Mouse (Mus musculus) heart, postnatal 4 days (tissue): ENCODE results near the gene Sv2c. TPM values are rescaled to one million over a fixed set of nuclear protein-coding genes. Genes with fewer than 3 reads are reported as not detected.
"Not testable (repeated sequence)": the region's sequence is repeated elsewhere in the genome, so short reads cannot be mapped to it uniquely, and the experiment has no call there.

ENCODE experiments used
- DNase-seq: peaks from one replicate; pipeline ENCODE4 v3.0.0; 2021
- total RNA-seq, 2 experiments: library from RNA; stranded (reverse); gene quantifications; 2 replicates each; pipeline ENCODE4 v1.2.3; 2021

Gene Sv2c
- total RNA-seq: under 1 TPM; 0.21 to 0.54 TPM

- DNase-seq: peak; percentile 36
Observed at GRCm38 (mm10) chr13:96132401-96132816, at the start of gene Sv2c. Sv2c (minus strand) TSS chr13:96132577.

GRCm38 (mm10) chr13:96180671-96181161, 48.3 kb upstream of the Sv2c start:
- peak; percentile 30 for DNase-seq

DNA sequence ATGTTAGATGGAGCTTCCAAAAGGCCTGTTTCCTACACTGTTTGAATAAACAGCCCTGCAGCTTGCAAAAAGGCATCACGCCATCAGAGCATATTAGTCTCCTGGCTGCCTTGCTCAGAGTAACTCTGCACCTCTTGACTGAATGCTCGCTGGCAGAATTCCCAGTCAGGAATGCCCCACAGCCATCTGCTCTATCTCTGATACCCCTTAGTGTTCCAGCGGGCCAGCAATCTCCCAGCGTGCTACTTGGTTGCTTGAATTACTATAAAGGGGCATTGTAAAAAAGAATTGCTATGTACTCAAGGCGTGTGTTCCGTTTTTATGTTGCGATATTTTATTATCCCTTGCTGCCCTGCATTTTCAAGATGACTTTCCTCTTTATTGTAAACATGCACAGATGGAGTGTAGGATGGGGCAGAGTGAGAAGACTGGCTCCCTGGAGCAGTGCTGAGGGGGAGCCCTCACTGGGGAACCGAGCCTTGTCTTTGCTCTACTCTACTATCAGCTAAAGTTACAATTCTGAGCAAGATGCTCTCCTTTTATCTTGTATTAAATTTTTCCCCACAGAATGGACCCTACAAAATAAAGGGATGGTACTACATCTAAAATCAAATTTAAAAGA, 43.3 kb upstream of the Sv2c start:
- DNase-seq: peak; percentile 82

- peak; percentile 25 for DNase-seq
Observed at GRCm38 (mm10) chr13:96173686-96174085, 41.3 kb upstream of the Sv2c start.

GRCm38 (mm10) chr13:96172290-96172689, 39.9 kb upstream of the Sv2c start:
- DNase-seq: no peak

DNA sequence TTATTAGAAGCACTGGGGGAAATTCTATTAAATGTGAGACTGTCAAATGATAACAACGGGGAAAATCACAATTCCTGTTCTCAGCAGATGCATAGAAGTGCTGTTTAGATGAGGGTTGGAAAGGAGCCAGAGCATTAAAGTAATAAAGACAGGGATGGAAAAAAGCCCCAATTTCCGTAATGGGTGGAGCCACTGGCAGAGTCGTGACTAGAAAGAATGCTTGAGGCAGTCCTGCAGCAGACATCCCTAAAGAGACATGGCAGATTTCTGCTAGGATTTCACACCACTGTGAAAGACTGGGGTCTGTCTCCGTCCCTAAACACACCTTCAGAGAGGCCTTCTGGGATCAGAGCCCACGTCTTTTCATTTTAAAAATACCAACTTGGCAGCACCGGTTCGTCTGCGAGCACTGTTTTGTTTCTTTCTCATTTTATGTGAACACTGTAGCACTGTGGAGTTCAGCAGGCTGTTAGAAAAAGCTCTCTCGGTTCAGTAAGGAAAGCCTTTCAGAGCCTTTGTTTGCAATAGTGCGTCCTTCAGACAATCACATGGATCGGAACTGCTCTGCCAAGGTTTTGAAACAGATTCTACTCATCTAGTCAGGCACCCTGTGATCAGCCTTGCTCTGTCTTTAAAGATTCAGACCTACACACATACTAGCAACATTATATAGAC, 36.8 kb upstream of the Sv2c start:
- DNase-seq: no peak

DNA sequence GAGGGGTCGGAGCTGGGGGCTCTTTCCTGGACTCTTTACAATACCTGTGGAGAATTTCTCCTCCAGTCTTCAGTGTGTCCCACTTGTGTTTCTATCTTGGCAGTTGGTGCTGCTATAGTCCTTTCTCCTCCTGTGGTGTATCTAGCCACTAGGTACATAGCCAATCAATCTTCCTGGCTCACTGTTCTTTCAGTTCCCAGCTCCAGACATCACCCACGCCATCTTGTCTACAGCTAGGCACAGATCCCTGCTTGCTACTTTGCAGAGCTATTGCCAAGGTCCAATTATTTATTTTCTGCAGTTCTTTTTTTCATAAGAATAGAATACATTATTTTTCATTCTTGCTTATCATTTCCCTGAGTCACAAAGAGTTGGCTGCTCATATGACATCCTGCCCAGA, 34.2 kb upstream of the Sv2c start:
- no peak for DNase-seq

DNA sequence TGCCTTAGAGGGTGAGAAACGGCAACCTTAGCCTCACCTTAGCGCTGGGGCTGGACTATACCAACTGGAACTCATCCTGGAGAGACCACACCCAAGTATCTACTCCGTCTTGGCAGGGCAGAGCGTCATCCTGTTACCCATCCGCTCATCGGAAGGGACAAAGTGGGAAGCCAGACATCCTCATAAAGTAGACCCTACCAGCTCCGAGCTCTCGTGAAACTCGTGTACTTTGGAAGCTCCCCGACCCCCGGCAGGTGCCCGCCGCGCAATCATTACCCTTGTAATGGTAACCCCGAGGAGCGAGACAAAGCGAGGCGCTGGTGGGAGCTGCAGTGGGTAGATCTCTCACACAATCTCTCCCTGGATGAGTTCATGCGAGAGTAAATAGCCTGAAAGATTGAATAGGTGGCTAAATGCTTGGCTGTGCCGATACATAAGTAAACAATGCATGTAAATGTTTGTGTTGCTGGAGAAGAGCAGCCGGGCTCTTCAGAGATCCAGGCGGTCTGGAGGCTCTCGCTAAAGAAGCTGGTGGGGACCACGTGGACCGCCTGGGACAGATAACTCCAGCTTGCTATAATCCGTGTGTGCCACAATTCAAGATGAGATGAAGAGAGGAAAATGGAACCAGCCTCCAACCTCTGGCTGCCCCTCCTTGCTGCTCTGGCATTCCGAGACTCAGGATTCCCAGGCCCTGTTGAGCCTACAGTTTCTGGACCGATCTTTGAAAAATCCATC, 1.2 kb upstream of the Sv2c start:
- DNase-seq: no peak

DNA sequence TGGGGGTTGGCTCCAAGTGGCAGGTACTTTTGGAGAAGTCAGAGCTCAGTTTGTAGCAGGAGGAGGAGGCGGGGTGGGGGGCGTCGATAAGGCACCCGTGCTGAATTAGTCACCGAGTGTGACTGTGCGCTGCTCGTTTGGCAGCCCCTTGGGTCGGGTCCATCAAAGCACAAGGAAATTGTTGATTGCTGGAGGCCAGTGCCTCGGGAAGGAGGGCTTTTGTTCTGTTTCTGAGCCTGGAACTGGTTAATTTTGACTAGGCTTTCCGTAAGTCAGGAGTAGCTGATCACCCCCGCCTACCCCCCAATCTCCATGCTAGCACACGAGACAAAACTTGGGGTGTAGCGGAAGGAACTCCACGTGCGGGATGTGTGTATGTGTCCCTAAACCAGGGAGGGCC, 456 bp upstream of the Sv2c start:
- no peak for DNase-seq

- DNase-seq: no peak
Observed at GRCm38 (mm10) chr13:96131911-96132310, 466 bp downstream of the Sv2c start.

DNA sequence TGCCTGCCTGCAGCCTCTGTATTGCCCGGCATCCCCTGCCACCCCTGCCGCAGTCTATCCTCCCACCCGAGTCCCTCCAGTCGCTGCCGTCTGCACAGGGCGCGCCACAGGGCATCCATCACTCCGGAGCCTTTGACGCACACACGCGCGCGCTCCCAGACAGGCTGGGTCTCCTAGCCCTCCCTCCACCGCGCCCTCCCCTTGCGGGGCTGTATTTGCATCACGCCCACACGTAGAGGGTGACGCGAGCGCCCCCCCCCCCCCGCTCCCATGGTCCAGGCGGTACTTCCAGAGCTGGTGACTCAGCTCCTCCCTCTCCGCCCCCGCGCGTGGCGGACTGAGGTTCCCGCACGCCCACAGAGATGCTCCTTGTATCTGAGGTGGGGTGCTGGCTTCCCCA, 1.3 kb downstream of the Sv2c start:
- no peak for DNase-seq

DNA sequence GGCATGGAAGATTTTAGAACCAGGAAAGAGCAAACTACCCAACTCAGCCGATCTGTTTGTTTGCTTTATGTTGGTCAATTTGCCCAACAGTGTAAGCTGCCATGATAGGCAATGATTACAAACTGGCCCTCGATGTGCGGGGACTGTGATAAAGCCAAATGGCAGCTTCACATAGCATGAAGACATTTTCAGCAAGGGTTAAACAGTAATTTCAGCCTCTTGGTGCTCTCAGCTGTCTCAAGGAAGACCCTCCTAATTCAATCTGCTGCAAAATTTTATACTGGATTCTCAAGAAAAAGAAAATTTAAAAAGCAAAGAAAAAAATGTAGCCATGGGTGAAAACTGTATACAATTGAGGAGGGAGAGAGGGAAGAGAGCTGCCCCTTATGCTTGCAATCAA, 3.3 kb downstream of the Sv2c start:
- DNase-seq: no peak

DNA sequence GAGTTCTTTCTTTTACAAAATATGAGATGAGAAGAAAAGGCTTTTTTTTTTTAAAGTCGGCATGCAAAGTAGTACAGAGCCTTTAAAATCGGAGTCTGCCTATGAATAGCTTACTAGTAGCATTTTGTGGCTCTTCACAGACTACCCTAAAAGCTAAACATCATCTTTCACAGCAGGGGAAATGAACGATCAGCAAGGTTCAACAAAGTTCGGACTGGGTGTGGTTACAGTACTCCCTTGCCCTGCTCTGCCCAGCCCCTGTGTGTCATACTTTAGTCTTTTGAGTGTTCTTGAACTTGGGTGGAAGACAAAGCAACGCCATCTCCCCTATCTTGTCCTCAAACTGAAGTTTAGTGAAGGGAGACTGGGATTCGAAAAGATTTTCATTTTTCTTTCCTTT, 5.7 kb downstream of the Sv2c start:
- DNase-seq: no peak

DNA sequence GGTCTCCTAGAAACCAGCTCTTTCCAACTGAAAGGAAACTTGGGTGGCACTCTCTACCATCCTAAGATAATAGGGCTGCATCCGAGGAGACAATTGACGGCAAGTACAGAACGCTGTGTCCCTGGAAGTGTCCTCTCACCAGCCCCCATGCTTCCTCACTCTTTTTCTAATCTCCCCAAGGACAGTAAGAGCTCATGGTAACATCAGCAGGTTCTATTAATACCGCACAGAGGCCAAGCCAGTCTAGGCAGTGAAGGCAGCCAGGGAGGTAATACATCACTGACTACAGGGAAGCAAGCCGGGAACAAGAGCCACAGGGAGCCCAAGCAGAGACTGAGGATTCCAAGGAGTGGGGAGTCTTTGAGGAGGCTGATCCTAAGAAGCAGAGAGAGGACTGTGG, 7.4 kb downstream of the Sv2c start:
- DNase-seq: no peak

DNA sequence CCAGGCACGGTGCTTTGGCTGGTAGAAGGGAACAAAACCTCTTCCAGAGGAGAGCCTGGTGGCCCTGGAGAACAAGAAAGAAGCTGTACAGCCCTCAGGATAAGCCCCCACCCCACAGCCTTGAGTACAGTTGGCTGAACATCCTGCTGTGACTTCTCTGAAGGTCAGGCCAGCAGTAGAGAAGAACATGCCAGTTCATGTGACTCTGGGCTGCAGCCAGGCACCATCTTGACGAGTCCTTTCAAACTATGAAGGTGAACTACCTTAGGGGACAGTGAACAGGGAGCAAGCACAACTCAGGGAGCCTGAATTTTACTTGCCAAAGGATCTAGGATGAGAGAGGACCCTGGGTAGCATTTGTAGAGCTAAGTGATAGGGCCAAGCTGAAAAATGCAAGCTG, 19.7 kb downstream of the Sv2c start:
- peak; percentile 9 for DNase-seq

DNA sequence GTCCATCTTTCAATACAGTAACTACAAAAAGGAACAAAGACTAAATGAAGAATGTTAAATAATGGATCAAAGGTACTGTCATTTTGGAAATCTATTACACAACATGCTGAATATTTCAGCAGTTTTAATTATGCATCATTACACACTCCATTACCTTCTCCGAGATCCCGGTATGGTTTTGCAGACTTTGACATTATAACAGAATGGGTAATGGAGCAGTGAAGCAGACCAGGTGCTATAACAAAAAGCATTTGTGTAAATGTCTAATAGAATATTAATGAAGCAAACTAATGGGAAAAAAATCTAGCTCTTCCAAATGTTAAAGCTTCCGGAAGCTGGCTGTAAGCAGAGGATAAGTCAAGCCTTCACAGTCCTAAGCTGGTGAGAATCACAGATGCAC, 21.6 kb downstream of the Sv2c start:
- no peak for DNase-seq

- no peak for DNase-seq
Observed at GRCm38 (mm10) chr13:96106367-96106766, 26.0 kb downstream of the Sv2c start.

DNA sequence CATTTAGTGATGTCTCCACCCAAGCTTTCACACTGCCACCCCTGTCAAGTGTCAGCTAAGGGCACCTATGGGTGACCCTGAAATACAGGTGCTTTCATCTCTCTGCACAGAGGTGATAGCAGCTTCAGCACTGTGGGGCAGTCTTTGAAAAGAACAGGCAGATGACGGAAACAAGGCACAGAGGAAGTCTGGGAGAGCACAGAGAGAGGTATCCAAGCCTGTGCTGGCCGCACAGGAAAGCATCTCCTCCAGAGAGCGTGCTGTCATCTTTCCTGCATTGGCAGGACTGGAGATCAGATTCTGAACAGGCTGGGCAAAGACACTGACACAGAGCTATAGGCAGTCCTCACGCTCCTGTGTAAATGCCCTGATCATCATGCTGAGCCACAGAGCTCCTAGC, 41.4 kb downstream of the Sv2c start:
- no peak for DNase-seq

DNA sequence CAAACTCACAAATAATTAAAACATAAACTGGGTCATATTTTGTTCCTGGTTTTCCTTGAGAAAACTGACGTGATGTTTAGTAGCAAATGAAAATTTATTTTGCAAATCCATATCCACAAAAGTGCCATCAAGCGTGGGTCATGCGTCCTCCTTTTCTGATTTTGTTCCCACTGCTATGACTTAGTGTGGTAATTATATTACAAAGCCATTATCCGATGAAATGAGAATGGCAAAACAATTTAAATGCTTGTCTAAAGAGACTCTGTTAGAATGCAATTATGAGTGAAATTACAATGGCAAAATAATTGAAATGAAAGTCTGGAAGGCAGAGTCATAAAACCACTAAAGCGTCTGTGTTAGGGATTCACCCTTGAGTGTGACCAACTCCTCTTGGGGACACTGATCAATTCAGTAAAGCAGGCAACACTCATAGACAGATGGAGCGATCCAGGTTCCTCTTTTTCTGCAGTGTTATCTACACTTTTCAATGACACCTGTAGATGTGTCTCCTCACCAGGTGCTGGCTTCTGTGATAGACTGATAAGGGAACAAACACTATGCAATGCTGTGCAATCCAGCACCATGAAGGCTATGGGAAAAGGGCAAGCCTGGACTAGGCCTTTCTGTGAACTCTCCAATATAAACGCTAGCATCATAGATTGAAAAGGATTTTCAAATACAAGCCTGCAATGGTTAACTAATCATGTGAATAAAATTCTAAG, 46.6 kb downstream of the Sv2c start:
- DNase-seq: no peak

DNA sequence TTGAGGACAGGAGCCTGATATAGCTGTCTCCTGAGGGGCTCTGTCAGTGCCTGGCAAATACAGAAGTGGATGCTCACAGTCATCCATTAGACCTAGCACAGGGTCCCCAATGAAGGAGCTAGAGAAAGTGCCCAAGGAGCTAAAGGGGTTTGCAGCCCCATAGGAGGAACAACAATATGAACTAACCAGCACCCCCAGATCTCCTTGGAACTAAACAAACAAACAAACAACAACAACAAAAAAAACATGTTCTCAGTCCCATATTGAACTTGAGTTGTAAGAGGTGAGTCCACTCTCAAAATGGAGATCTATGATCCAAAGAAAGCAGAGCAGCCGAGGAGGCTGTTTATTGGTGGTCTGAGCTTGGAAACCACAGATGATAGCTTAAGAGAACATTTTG, 50.6 kb downstream of the Sv2c start, which contains the start of gene Gm17190:
Gene Gm17190 (plus strand): TSS at position 301 of the 400 bp plus-strand sequence.
- not testable (repeated sequence) for DNase-seq

- DNase-seq: not testable (repeated sequence)
Observed at GRCm38 (mm10) chr13:96081276-96081675, 51.1 kb downstream of the Sv2c start, which contains the start of gene Gm20075. Gm20075 (minus strand) TSS chr13:96081376.

GRCm38 (mm10) chr13:96073555-96073954, 58.8 kb downstream of the Sv2c start:
- DNase-seq: no peak

- no peak for DNase-seq
Observed at GRCm38 (mm10) chr13:96052755-96053154, 79.6 kb downstream of the Sv2c start.
